Mouse (Mus musculus) gastrocnemius, adult 8-10 months (tissue): ENCODE measurements around the gene Shisa7. TPM values are rescaled to one million over a fixed set of nuclear protein-coding genes. Genes with fewer than 3 reads are reported as not detected.
"Not testable (repeated sequence)": the region's sequence is repeated elsewhere in the genome, so short reads cannot be mapped to it uniquely, and the experiment has no call there.

Experiments used
- DNase-seq, 2 experiments: peaks; one replicate each; pipeline ENCODE4 v3.0.0; 2022; ENCODE audit warnings: low spot score in 2 of 2
- total RNA-seq, 4 experiments: library from RNA; stranded (reverse); gene quantifications; 2 replicates each; pipeline ENCODE4 v1.2.4; 2022

Shisa7 gene
- total RNA-seq: not detected

DNA sequence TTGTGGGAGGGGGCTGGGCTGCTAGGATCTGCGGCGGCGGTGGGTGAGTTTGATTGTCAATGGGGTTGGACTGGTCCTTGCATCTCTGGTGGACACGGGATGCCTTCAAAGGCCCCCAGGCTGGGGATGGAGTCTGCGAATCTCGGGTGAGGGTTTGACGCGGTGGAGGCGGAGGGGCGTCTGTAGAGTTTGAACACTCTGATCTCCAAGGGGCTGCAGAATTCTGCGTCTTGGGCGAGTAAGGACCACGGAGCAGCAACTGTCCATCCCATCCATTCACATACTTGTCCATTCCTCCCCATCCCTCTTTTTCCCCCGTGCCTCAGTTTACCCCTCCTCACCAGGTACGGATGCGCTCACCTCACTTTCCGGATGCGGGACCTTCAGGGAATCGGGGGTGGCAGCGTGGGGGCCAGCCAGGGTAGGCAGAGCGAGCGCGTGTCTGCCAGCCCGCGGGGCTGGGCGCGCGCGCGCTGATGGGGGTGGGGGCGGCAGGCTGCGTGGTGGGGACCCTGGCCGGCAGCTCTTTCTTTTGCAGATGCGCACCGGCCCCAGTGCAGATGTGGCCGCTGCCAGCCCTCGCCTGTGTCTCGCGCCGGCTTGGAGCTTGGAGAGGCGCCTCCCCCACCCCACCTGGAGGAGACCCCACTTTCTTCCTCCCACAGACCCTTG is at the start of gene Shisa7:
Shisa7 (minus strand) TSS at position 452 of the 672 bp plus-strand sequence.
- DNase-seq: no peak

DNA sequence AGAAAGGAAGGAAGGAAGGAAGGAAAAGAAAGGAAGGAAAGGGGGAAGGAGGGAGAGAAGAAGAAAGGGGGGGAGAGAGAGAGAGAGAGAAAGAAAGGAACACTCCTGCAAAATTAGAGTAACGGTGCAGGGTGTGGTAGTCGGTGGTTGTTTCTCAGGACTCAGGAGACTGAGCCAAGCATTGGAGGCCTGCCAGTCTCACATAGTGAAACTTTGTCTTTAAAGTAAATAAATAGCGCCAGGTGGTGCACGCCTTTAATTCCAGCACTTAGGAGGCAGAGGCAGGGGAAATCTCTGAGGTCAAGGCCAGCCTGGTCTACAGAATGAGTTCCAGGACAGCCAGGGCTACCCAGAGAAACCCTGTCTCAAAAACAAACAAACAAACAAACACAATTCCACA is 42.2 kb upstream of the Shisa7 start:
- no peak for DNase-seq

DNA sequence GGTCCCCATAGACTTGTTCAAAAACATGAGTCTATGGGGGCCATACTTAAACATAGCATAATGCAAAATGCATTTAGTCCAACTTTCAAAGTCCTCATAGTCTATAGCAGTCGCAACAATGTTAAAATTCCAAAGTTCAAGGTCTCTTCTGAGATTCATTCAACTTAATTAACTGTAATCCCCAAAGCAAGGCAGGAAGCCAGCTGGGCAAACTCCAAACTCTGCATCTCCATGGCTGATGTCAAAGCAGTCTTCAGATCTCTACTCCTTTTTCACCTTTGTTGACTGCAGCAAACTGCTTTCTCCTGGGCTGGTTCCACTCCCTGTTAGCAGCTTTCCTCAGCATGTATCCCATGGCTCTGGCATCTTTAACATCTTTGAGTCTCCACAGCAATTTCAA is 34.5 kb upstream of the Shisa7 start:
- not testable (repeated sequence) for DNase-seq

DNA sequence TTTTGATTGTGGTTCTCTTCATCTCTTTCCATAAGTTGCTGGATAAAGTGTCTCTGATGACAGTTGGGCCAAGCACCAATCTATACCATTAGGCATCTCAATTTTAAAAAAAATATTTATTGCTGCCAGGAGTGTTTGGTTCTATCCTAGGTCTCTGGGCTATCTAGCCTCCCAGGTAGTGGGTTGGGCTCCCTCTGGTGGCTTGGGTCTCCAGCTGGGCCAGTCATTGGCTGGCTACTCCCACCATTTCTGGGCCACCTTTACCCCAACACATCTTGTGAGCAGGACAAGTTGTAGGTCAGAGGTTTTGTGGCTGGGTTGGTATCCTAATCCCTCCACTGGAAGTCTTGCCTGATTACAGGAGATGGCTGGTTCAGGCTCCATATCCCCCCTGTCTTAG is 33.7 kb upstream of the Shisa7 start:
- no peak for DNase-seq

DNA sequence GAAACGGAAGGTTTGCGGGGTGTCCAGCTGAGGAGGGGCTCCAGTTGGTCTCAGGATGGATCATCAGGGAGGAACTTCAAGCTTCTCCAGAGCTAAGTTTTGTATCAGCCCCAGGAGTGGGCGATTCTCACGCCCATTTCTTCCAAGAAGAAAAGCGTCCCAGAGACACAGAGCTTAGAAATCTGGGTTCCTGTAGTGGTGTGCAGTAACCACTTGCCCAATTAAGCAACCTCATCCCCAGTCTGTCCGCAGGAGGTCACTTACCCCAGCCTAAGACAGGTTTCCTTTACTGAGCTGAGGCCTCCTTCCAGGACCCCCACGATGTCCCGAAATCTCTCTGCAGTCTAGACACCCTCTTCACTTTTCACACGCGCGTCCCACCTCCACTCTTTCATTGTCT is 32.7 kb upstream of the Shisa7 start:
- no peak for DNase-seq

DNA sequence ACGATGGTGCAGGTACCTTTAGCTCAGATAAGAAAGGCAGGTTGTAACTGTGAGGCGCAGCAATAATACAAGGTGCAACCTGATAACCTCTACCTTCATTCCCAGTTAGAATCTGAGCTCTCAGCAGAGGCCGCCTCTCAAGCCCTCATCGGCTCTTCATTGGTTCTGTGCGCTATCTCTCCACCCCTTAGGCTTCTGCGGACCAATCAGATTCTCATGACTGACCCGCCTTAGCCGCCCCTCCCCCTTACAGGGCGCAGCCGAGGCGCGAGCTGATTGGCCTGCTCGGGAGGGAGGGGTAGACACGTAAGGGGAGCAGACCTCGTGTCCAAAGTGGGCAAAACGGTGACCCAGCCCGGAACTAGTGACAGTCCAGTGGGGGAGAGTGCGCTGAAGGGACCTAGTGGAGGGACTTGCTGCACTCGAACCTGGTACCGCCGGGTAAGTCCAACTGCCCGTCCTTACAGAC is 32.3 kb upstream of the Shisa7 start, which contains the start of gene Isoc2a:
Isoc2a (plus strand) TSS at position 401 of the 469 bp plus-strand sequence.
- DNase-seq: peak; percentile 84 to 90

DNA sequence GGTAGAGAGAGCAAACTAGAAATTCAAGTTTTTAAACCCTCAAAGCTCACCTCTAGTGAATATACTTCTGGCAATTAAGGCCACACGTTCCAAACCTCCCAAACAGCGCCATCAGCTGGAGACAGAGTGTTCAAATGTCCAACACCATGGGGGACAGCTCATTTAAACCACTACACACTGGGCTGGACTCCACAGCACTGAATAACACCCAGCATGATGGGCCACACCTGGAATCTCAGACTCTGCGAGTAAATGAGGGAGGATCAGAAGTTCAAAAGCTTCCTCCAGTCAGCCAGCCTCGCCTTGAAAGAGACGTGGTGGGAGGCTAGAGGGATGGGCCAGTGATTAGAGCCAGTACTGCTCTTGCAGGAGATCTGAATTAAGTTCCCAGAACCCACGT is 25.6 kb upstream of the Shisa7 start, which contains the start of gene Isoc2b:
Isoc2b (minus strand) TSS at position 126 of the 400 bp plus-strand sequence.
- no peak for DNase-seq

DNA sequence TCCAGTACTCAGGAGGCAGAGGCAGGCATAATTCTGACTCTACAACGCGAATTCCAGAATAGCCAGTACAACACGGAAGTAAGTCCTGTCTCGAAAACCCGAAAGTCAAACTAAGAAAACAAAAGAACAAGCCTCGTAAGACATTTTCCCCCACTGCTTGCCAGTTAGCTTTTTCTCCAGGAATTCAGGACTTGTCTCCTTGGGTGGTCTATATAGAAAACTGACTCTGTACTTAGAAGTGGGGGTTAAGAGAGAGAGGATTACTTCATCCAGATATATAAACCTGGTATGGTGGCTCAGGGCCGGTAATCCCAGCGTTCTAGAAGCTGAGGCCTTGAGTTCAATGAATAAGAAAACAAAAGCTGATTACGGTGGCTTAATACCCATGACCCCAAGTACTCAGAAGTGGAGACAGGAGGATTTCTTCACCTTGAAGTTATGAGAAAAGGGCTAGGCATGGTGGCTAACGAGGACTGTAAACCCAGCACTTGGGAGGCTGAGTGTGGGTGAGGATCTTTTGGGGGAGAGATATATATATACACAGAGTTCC is 22.2 kb upstream of the Shisa7 start:
- no peak for DNase-seq

DNA sequence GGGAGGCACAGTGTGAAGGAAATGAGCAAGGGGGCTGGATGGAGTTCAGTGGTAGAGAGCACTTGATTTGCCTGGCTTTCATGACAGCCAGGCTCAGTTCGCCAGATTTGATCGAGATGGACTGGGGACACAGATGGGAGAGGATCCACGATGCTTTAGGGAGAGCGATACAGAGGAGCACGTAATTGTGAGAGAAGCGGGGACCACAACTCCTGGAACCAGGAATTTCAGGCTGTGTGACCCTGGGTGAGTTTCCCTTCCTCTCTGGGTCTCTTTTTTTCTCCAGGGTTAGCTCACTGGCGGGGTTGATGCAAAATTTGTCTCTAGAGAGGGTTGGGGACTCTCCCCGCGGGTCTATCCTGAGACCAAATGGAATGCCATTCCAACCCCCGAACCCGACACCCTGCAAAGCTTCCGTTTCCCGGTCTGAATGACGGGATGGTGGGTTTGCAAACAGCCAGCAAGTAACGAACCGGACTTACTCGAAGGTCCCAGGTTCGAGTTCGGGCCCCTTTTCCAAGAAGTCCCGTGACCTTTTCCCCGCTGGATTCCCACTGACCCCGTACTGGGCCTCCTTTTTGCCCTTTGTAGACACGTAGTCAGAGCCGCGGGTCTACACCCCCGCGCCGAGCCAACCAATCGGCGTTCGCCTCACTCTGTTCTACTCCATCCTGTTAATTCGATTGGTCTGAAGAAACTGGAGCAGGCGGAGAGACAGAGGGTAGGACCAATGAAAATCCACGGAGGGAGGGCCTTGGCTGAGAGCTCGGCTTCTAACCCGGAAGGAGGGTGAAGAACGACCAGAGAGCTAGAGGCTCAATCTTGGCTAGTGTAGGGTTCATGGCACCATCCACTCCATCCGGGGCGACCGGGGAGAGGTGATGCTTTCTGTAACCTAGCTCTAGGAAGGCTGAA is 21.3 kb upstream of the Shisa7 start:
- peak; percentile 95 to 97 for DNase-seq

DNA sequence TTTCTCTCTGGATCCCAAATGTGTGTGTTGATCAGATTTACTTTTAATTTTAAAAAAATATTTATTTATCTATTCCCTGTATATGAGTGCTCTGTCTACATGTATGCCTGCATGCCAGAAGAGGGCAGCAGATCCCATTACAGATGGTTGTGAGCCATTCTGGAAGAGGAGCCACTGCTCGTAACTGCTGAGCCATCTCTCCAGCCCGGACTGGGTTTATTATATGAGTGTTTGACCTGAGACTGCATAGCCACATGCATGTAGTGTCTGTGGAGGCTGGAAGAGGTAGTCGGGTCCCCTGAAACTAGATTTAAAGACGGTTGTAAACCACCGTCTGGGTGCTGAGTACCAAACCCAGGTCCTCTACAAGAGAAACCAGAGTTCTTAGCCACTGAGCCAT is 20.6 kb upstream of the Shisa7 start:
- no peak for DNase-seq

DNA sequence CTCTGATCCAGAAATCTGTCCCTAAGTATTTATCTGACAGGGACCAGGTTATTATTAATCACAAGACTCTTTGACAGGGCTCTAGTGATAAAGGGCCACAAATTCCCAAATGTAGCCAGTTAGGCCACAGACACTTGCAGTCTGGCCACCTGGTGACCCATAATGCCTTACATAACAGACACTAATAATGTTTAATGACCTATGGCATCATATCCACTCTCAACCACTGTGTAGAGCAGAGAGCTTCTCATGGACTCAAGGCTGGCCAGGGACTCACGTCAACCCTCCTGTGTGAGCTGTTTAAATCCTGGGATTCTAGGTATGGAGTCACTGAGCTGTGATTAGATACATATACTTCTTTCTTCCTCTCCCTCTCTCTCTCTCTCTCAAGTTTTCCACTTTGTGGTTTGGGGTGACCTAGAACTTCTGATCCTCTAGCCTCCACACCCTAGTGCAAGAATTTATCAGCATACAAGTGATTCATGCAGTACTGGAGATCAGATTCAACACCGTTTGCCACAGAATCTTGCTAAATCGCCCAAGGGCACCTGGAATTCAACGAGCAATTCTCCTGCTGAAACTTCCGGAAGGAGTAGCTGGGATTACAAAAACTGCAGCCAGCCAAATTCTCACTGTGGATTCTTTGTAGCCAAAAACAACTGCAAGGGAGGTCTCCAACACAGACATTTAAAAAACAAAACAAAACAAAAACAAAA is 19.8 kb upstream of the Shisa7 start:
- DNase-seq: no peak

DNA sequence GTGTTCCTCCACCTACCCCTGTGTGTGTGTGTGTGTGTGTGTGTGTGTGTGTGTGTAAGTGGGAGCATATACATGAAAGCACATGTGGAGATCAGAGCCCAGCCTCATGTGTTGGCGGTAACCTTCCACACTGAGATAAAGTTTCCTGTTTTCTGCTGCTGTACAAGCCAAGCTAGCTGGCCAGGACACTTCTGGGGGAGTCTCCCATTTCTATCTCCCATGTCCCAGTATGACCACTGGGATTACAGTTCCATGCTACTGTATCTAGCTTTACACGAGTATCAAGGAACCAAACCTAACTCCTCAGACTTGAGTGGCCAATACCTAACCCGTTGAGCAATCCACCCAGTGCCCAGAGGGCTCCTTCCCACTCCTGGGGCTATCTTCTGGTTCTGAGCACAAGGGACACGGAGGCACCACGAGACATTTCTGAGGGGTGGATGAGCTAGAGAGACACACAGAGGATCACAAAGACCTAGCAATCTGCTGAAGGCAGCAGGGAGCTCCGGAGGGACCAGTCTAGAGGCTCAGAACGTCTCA is 19.1 kb upstream of the Shisa7 start:
- DNase-seq: no peak

DNA sequence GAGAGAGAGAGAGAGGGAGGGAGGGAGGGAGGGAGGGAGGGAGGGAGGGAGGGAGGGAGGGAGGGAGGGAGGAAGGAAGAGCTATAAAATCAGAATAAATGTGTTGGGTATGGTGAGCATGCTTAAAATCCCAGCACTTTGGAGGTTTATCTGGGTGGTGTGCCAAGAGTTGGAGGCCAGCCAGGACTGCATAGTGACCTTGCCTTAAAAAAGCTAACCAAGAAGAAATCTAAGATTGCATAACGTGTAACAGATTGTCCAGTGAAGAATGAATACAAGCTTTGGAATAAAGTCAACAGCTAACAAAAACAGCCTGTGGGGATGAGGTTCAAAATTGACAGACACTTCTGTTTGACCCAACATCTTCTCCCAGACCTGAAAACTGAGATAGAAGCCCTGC is 18.5 kb upstream of the Shisa7 start:
- peak; percentile 29 to 59 for DNase-seq

DNA sequence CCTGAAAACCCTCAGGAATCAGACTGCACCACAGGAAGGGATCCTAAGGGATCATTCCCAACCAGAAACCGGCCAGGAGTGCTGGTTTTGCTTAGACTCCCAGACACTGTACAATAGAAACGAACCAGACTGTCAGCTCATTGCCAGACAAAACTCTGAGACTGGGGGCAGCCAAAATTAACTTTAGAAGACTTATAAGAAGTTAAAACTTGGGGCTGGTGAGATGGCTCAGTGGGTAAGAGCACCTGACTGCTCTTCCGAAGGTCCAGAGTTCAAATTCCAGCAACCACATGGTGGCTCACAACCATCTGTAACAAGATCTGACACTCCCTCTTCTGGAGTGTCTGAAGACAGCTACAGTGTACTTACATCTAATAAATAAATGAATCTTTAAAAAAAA is 16.4 kb upstream of the Shisa7 start:
- DNase-seq: not testable (repeated sequence)

DNA sequence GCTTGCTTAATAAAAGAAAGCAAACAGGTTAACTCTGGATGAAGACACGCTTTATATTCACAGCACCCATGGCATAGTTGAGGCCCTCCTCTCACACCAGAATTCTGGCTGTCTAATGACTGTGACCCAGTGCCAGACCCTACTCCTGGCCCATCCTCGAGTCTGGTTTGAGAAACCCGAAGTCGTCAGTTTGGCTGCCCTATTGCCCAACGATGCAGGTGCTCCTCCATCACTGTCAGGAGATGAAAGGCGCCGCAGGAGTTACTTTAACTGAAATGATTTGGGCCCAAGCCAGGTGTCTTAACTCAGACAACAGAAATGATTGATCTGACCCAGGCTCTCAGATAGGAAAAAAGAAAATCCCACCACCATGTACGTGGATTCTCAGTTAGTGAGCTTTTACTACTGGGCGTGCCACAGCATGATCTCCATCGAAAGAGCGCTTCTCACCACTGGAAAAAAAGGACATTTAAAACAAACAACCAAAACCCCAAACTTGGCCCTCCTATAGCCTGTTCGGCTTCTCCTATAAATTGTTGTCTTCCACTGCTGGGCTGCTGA is 15.0 kb upstream of the Shisa7 start:
- no peak for DNase-seq

DNA sequence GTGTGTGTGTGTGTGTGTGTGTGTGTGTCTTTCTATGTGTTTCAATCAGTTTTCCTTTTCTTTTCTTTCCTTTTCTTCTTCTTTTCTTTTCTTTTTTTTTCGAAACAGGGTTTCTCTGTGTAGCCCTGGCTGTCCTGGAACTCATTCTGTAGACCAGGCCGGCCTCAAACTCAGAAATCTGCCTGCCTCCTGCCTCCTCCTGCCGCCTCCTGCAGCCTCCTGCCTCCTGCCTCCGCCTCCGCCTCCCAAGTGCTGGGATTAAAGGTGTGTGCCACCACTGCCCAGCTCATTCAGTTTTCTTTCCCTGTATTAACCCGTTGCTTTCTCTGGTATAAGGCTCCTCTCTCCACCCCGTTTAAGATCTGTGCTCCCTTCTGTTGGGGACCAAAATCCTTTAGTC is 12.8 kb upstream of the Shisa7 start:
- DNase-seq: no peak

DNA sequence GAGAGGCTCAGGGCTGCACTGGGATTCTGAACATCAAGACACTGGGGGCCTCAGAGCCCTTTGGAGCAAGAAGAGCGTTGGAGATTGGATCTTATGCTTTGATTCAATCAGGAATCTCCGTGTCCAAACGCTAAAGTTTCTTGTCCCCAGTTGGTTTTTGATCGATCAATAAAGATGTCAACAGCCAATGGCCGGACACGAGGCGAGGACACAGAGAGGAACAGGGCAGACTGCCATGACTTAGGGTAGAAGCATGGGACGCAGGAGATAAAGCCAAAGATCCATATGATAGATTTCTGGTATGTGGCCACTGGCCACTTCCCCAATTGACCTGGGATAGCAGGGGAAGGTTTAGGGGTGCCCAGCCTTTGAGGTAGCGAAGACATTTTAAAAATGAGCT is 12.0 kb upstream of the Shisa7 start:
- no peak for DNase-seq

DNA sequence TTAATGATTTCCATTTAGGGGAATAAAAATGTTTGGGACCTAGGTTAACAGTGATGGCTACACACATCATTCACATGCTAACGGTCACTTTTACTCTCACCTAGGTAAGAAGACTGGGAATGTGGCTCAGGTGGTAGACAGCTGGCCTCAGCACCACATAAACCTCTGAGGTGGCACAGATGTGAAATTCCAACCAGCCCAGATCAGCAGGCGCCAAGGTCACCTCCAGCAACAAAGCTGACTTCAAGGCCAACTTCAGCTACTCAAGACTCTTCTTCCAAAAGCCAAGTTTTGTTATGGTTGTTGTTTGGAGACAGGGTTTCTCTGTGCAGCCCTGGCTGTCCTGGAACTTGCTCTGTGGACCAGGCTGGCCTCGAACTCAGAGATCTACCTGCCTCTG is 9.1 kb upstream of the Shisa7 start:
- no peak for DNase-seq

DNA sequence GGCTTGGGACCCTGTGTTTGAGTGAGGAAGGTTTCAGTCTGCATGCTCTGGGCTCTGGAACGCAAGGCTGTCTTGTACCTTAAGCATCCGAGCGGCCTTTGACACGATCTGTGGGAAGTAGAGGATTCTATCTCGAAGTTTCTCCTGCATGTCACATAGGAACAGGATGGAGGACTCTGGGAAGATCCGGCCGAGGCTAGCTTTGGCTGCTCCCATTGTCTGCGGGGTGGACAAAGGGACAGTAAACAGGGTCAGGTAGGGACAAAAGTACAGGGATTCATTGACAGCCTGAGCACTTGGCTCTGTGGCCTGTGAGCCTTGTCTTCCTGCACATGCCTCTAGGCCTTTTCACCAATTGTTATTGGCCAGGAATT is 6.8 kb upstream of the Shisa7 start:
- DNase-seq: no peak

DNA sequence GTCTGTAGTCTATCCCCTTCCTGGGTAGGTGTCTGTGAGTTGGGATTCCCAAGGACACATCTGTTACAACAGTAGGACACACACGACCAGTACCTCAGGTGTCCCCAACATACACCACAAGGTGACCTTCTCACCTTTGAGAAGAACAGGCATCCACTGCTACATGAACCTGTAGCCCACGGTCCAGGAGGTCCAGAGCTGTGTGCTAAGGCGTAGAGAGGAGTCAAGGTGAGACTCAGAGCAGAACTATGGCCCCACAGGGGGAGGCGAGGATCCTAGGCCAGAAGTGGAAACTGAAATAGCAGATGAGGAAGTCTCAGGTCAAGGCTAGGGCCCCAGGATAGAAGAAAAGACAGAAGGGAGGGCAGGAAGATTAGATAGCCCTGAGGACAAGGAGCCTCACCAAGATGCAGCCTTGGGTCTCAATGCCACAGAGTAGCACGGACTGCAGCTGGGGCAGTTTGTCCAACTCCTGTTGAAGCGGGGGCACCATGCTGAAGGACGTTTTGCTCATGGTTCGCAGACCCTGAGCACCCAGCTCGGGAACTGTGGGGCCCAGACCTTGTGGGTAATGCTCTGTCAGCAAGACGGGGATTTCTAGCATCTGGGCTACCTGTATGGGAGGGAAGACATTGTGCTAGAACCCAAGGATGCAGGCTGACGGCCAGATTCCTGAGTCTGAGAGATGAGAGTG is 6.3 kb upstream of the Shisa7 start:
- DNase-seq: no peak
